Mouse (Mus musculus): Measurements from ENCODE around the gene Shb. TPM values are rescaled to one million over a fixed set of nuclear protein-coding genes. Genes with fewer than 3 reads are reported as not detected.
A peak's percentile ranks its signal among the peaks of the same experiment; 100 is the strongest.

Shb gene
- polyA plus RNA-seq, 2 experiments = 5.0 to 8.8 TPM

- Histone ChIP-seq H3K9ac (replicated peaks) (peak overlapping the region; percentile 97), H3K27me3 (ENCODE audit: control insufficient read depth, insufficient read depth, low read length) (no peaks in the 10 kb centered on the region; the same call in none of the 2 replicates), H3K4me3 (ENCODE audit: insufficient read depth in 1 of 2, low read depth in 2 of 2, low read length in 2 of 2) (peak overlapping the region; percentile 81 to 97), H3K36me3 (replicated peaks; ENCODE audit: control insufficient read depth, insufficient read depth, low read depth) (peaks cover 2% of the 10 kb centered on the region; the same call in 1 of the 2 replicates), H3K9me3 (ENCODE audit: control insufficient read depth, low read length) (no peaks in the 10 kb centered on the region), H3K27ac (peak overlapping the region; percentile 76), H3K4me1 (replicated peaks; ENCODE audit: control insufficient read depth in 2 of 2, insufficient read depth in 2 of 2, low read length in 1 of 2) (peaks cover 20 to 31% of the 10 kb centered on the region in 2 experiments), H3K4me2 (ENCODE audit: low read depth) (peak overlapping the region; percentile 99)
- ATAC-seq (ENCODE audit: insufficient read depth) (peak; percentile 84), DNase-seq (ENCODE audit: low read depth in 3 of 3, low spot score in 3 of 3) (peak; percentile 79 to 82 (median 81))
- TF ChIP-seq CTCF (IDR thresholded peaks at IDR 0.05; ENCODE audit: low read depth) = no peak
- TF ChIP-seq EP300 (IDR thresholded peaks at IDR 0.05; ENCODE audit: low read depth) = no peak
- under 1% methylated on average over 63 of the region's 68 CpGs for WGBS (ENCODE audit: insufficient replicate concordance)
Measured at GRCm38 (mm10) chr4:45530662-45531542, 1.4 kb downstream of the Shb start.

DNA sequence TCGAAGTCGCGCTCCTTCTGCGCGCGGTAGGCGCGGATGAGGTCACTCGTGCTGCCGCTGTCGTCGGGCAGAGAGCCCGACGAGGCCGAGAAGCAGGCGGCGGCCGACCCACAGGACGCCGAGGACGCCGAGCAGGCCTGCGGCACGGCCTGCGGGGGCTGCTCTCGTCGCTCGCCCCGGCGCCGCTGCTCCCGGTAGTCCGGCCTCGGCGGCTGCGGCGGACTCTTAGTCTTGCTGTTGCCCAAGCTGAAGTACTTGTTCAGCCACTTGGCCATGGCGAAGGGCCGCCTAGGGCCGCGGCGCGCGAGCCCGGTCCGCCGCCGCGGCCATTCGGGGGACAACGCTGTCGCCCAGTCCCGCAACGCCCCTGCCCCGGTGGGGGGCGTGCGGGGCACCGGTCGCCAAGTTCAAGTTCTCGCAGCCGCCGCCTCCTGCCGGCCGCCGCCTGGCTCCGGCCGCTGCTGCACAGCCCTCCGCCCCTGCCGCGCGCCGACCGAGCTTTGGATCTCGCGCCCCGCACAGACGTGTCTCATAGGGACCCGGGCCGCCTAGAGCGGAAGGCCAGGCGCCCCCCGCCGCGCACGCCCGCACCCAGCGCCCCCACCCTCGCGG lies 2.2 kb downstream of the Shb start:
- DNase-seq (ENCODE audit: low read depth in 3 of 3, low spot score in 3 of 3) (no peak), ATAC-seq (ENCODE audit: insufficient read depth) (peak; percentile 26)
- TF ChIP-seq EP300 (IDR thresholded peaks at IDR 0.05; ENCODE audit: low read depth) (no peak), CTCF (IDR thresholded peaks at IDR 0.05; ENCODE audit: low read depth) (0 out of 2 replicates have a peak, but pooled peaks have one; percentile 9)

DNA sequence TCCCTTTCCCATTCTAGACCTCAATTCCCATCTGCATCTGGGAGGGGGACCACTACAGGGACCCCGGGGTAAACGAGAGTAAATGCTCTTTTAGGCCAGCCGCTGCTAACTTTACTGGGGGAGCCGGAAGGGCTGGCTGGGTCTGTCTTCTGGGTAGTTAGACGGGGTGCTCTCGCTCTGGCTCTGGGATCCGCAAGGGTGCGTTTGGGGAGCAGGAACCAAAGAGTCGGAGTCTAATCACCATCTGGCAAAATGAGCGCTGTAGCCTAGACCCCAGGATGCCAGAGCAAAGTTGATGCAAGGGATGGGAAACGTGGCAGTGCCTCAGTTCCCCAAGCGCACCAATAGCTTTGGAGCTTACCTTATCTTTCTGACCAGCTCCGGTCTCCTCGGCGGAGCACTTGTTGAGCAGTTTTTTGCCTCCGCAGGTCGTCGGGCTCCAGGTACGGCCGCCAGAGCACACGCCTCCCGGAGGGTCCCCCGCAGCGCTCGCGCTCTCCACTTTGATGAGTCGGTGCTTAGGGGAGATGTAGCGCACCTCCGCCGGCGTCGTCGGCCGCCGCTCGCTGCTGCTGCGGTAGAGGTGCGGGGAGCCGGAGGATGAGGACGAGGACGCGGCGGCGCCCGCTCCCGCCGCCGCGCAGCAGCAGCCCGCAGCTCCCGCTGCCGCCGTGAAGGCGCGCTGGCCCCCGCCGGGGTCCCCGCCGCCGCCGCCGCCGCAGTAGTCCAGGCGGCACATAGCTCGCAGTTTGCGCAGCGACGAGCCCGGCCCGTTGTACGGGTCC lies 2.9 kb downstream of the Shb start:
- H3K9me3 ChIP-seq (ENCODE audit: control insufficient read depth, low read length) = no peaks in the 10 kb centered on the region
- peaks cover 29 to 39% of the 10 kb centered on the region in 2 experiments for H3K4me1 ChIP-seq (replicated peaks; ENCODE audit: control insufficient read depth in 2 of 2, insufficient read depth in 2 of 2, low read length in 1 of 2)
- peak; percentile 66 to 73 (median 67) for DNase-seq (ENCODE audit: low read depth in 3 of 3, low spot score in 3 of 3)
- no peaks in the 10 kb centered on the region; the same call in none of the 2 replicates for H3K27me3 ChIP-seq (ENCODE audit: control insufficient read depth, insufficient read depth, low read length)
- peak overlapping the region; percentile 76 for H3K27ac ChIP-seq
- TF ChIP-seq CTCF (IDR thresholded peaks at IDR 0.05; ENCODE audit: low read depth) = no peak
- TF ChIP-seq EP300 (IDR thresholded peaks at IDR 0.05; ENCODE audit: low read depth) = peak; percentile 37; the same call in 1 of the 2 replicates
- peak; percentile 32 for ATAC-seq (ENCODE audit: insufficient read depth)
- H3K36me3 ChIP-seq (replicated peaks; ENCODE audit: control insufficient read depth, insufficient read depth, low read depth) = peaks cover 5% of the 10 kb centered on the region; the same call in 1 of the 2 replicates
- H3K4me2 ChIP-seq (ENCODE audit: low read depth) = peak overlapping the region; percentile 99
- H3K4me3 ChIP-seq (ENCODE audit: insufficient read depth in 1 of 2, low read depth in 2 of 2, low read length in 2 of 2) = peak overlapping the region; percentile 81 to 97
- under 1% methylated on average over 68 of the region's 71 CpGs for WGBS (ENCODE audit: insufficient replicate concordance)
- peak overlapping the region; percentile 97 for H3K9ac ChIP-seq (replicated peaks)

More for the DNA sequence above, 2.2 kb downstream of the Shb start:
- H3K9me3 ChIP-seq (ENCODE audit: control insufficient read depth, low read length) = no peaks in the 10 kb centered on the region
- under 1% methylated on average over 68 of the region's 89 CpGs for WGBS (ENCODE audit: insufficient replicate concordance)
- peaks cover 4% of the 10 kb centered on the region; the same call in 1 of the 2 replicates for H3K36me3 ChIP-seq (replicated peaks; ENCODE audit: control insufficient read depth, insufficient read depth, low read depth)
- peak overlapping the region; percentile 99 for H3K4me2 ChIP-seq (ENCODE audit: low read depth)
- peak overlapping the region; percentile 97 for H3K9ac ChIP-seq (replicated peaks)
- peak overlapping the region; percentile 81 to 97 for H3K4me3 ChIP-seq (ENCODE audit: insufficient read depth in 1 of 2, low read depth in 2 of 2, low read length in 2 of 2)
- peaks cover 27 to 36% of the 10 kb centered on the region in 2 experiments for H3K4me1 ChIP-seq (replicated peaks; ENCODE audit: control insufficient read depth in 2 of 2, insufficient read depth in 2 of 2, low read length in 1 of 2)
- peak overlapping the region; percentile 76 for H3K27ac ChIP-seq
- no peaks in the 10 kb centered on the region; the same call in none of the 2 replicates for H3K27me3 ChIP-seq (ENCODE audit: control insufficient read depth, insufficient read depth, low read length)

DNA sequence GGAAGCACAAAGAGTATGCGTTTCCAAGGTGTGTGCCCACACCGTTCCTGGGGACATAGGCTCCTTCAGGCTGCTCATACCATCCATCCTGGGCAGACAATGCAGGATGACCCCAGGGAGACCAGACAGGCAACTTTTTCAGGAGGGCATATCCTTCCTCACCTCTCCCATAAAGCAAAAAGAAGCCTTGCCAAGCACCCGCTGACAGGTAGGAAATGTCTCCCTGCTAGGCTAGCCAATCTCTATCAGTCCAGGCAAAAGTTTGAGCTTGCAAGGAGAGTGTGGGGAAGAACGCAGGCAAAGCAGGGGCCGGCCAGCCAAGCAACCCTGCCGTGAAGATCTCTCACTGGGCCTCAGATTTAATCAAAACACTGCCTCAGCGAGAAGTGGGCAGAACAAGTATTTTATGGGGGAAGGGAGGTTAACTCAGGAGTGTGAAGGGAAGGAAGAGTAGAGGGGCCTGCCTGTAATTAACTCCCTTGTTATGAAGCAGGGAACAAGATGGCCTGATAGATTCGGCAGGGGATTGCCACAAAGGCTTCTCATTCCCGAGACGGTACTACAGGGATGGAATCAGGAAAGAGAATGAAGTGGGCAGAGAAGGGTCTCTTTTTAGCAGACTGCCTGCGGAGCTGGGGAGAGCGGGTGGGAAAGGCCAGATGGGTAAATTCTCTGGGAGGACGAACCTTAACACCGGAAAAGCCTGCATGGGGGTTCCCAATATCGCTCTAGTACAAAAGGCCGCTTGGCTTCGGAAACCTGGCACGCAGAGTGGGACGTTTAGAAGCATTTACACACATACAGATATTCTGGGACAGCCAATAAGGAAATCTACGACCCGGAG lies 3.7 kb downstream of the Shb start:
- ATAC-seq (ENCODE audit: insufficient read depth) = no peak
- Histone ChIP-seq H3K9ac (replicated peaks) (peak overlapping the region; percentile 97), H3K9me3 (ENCODE audit: control insufficient read depth, low read length) (no peaks in the 10 kb centered on the region), H3K36me3 (replicated peaks; ENCODE audit: control insufficient read depth, insufficient read depth, low read depth) (peaks cover 7% of the 10 kb centered on the region; the same call in 1 of the 2 replicates), H3K27me3 (ENCODE audit: control insufficient read depth, insufficient read depth, low read length) (no peaks in the 10 kb centered on the region; the same call in none of the 2 replicates), H3K4me3 (ENCODE audit: insufficient read depth in 1 of 2, low read depth in 2 of 2, low read length in 2 of 2) (peak overlapping the region; percentile 81 to 97), H3K4me1 (replicated peaks; ENCODE audit: control insufficient read depth in 2 of 2, insufficient read depth in 2 of 2, low read length in 1 of 2) (peaks cover 35 to 45% of the 10 kb centered on the region in 2 experiments), H3K4me2 (ENCODE audit: low read depth) (peak overlapping the region; percentile 99), H3K27ac (peak overlapping the region; percentile 76)
- 12% methylated on average over 21 of the region's 21 CpGs for WGBS (ENCODE audit: insufficient replicate concordance)
- no peak for TF ChIP-seq CTCF (IDR thresholded peaks at IDR 0.05; ENCODE audit: low read depth)
- no peak for TF ChIP-seq EP300 (IDR thresholded peaks at IDR 0.05; ENCODE audit: low read depth)
- no peak for DNase-seq (ENCODE audit: low read depth in 3 of 3, low spot score in 3 of 3)
